Mouse (Mus musculus): ENCODE data around the gene Lingo1.

Lingo1 gene

GRCm38 (mm10) chr9:56606082-56606740 lies 190.1 kb downstream of the Lingo1 start:
- DNase-seq (ENCODE audit: low spot score in 2 of 2) = no peak

GRCm38 (mm10) chr9:56605443-56605806 lies 190.8 kb downstream of the Lingo1 start:
- no peak for DNase-seq (ENCODE audit: low spot score in 2 of 2)

GRCm38 (mm10) chr9:56604797-56605442 lies 191.3 kb downstream of the Lingo1 start:
- DNase-seq (ENCODE audit: low spot score in 2 of 2) = no peak

- DNase-seq (ENCODE audit: low spot score in 2 of 2) = no peak
Measured at GRCm38 (mm10) chr9:56600655-56601054, 195.6 kb downstream of the Lingo1 start.

GRCm38 (mm10) chr9:56592639-56593038 lies 203.6 kb downstream of the Lingo1 start:
- DNase-seq (ENCODE audit: low spot score in 2 of 2) = no peak

GRCm38 (mm10) chr9:56591248-56591888 lies 204.9 kb downstream of the Lingo1 start:
- no peak for DNase-seq (ENCODE audit: low spot score in 2 of 2)

GRCm38 (mm10) chr9:56589762-56590161 lies 206.5 kb downstream of the Lingo1 start:
- no peak for DNase-seq (ENCODE audit: low spot score in 2 of 2)

GRCm38 (mm10) chr9:56584043-56584424 lies 212.2 kb downstream of the Lingo1 start:
- DNase-seq (ENCODE audit: low spot score in 2 of 2) = no peak

- no peak for DNase-seq (ENCODE audit: low spot score in 2 of 2)
Measured at GRCm38 (mm10) chr9:56583139-56584042, 212.9 kb downstream of the Lingo1 start.

GRCm38 (mm10) chr9:56582628-56583027 lies 213.6 kb downstream of the Lingo1 start:
- no peak for DNase-seq (ENCODE audit: low spot score in 2 of 2)

GRCm38 (mm10) chr9:56581700-56582099 lies 214.6 kb downstream of the Lingo1 start:
- no peak for DNase-seq (ENCODE audit: low spot score in 2 of 2)

GRCm38 (mm10) chr9:56581016-56581415 lies 215.3 kb downstream of the Lingo1 start:
- DNase-seq (ENCODE audit: low spot score in 2 of 2) = no peak

GRCm38 (mm10) chr9:56580101-56580500 lies 216.2 kb downstream of the Lingo1 start:
- DNase-seq (ENCODE audit: low spot score in 2 of 2) = no peak

GRCm38 (mm10) chr9:56577405-56577804 lies 218.9 kb downstream of the Lingo1 start:
- no peak for DNase-seq (ENCODE audit: low spot score in 2 of 2)

- DNase-seq (ENCODE audit: low spot score in 2 of 2) = peak; percentile 11 to 33
Measured at GRCm38 (mm10) chr9:56572534-56573479, 223.5 kb downstream of the Lingo1 start.

All from right cerebral cortex, adult 2 months (tissue).